Mouse (Mus musculus) limb, embryonic 13.5 days (tissue): Measurements from ENCODE around the gene Rcor2. TPM values are rescaled to one million over a fixed set of nuclear protein-coding genes. Genes with fewer than 3 reads are reported as not detected.

Experiments
- ATAC-seq: fragments of 200-750 bp; cut with Nextera tagmentation; 2 replicates; pipeline ENCODE4 v1.8.0; 2017; ENCODE audit warnings: low read depth, moderate number of reproducible peaks, moderate TSS enrichment; ENCODE audit not compliant: low FRiP score
- H3K27ac ChIP-seq: fragments of 300-500 bp; sonication (generic); 2 replicates; pipeline ENCODE4 v1.5.1; 2015; ENCODE audit warnings: inconsistent platforms, mild to moderate bottlenecking, moderate library complexity
- H3K27me3 ChIP-seq: fragments of 300-500 bp; sonication (generic); 2 replicates; pipeline ENCODE4 v1.6.1; 2015; ENCODE audit warnings: mild to moderate bottlenecking, inconsistent platforms
- H3K36me3 ChIP-seq: fragments of 300-500 bp; sonication (generic); 2 replicates; pipeline ENCODE4 v1.6.1; 2015; ENCODE audit warnings: inconsistent platforms, mild to moderate bottlenecking, moderate library complexity
- H3K4me1 ChIP-seq: fragments of 300-500 bp; sonication (generic); 2 replicates; pipeline ENCODE4 v1.6.1; 2015; ENCODE audit warnings: inconsistent platforms
- H3K4me2 ChIP-seq: fragments of 300-500 bp; sonication (generic); replicated peaks from 2 replicates; pipeline ENCODE4 v1.6.1; 2015; ENCODE audit warnings: inconsistent platforms, mild to moderate bottlenecking, moderate library complexity
- H3K4me3 ChIP-seq: fragments of 300-500 bp; sonication (generic); 2 replicates; pipeline ENCODE4 v1.5.1; 2015; ENCODE audit warnings: moderate library complexity, mild to moderate bottlenecking, inconsistent platforms
- H3K9ac ChIP-seq: fragments of 300-500 bp; sonication (generic); 2 replicates; pipeline ENCODE4 v1.6.1; 2015; ENCODE audit warnings: mild to moderate bottlenecking, inconsistent platforms
- H3K9me3 ChIP-seq: fragments of 300-500 bp; sonication (generic); 2 replicates; pipeline ENCODE4 v1.6.1; 2016; ENCODE audit warnings: inconsistent platforms
- WGBS: fragments of 180-500 bp; shearing (Covaris S2); methylation state at CpG from one replicate; pipeline ENCODE4 v1.1.7; 2015; 5-methylcytosine and 5-hydroxymethylcytosine counted together
- polyA plus RNA-seq: library from polyadenylated mRNA; unstranded; fragments of >200 nt; fragmentation: Nextera tagmentation; extraction: Ambion mirVana; gene quantifications from 2 replicates; pipeline ENCODE4 v1.2.1, GENCODE M21; 2015

Gene Rcor2
- polyA plus RNA-seq, 1 experiment from 2014 or later: 25.0 TPM

DNA sequence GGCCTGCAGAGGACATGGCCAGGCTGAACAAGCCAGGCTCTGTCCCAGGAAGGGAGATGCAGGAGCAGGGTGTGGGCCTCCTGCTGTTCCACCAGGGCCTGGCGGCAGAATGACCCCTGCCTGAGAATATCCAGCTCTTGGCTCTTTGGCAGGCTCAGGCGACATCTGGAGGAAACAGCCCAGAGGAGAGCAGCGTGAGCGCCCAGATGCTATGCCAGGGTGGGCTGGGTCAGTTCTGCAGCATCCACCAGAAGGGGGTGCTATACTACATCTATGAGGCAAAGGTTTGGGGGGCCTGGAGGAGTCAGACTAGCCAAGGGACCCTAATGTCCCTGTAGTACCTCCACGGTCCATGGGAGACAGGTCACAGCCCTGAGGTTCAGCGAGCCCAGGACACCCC is 12.0 kb downstream of the Rcor2 start:
- Histone ChIP-seq H3K4me2 (no peak overlapping the region), H3K9me3 (no peaks in the 10 kb centered on the region), H3K9ac (0 out of 2 replicates have a peak overlapping the region, but pooled peaks have one; percentile 8), H3K36me3 (peaks cover 96% of the 10 kb centered on the region), H3K27me3 (no peaks in the 10 kb centered on the region), H3K4me3 (no peak overlapping the region), H3K4me1 (peaks cover 30% of the 10 kb centered on the region), H3K27ac (no peak overlapping the region)
- WGBS: 28% methylated on average over 6 of the region's 6 CpGs
- peak; percentile 42; the same call in 1 of the 2 replicates for ATAC-seq

DNA sequence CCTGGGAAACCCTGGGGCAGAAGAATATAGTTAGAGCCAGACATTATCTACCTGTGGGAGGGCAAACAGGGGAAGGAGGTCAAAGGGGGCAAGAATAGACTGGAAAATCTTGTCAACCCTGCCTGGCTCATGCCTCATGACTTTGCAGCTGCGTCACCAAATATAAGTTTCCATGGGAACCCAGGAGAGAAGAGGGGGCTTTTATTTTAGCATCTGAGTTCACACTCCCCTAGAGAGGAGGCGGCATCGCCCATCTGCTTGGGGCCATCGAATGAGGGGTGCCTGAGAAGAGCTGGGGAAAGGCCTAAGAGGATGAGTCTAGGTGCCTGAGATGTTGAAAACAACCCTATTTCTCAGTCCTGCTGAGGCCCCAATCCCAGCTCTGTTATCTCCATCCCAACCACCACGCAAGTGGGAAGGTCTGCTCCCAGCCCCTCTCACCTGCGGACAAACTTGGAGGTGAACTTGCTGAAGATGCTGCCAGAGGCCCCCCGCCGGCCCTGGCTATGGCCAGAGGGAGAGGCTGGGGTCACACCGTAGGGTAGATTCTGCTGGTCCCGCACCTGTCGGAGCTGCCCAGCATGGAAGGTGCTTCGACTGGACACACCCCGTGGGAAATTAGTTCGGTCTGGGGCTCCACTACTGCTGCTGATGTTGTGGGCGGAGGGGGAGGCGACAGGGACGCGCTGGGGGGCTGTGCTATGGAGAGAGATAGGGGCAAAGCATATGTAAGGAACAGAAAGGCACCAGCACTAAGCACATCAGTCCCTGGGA is 13.6 kb downstream of the Rcor2 start:
- H3K9ac ChIP-seq: no peak overlapping the region
- no peaks in the 10 kb centered on the region for H3K9me3 ChIP-seq
- H3K4me2 ChIP-seq: no peak overlapping the region
- no peak overlapping the region for H3K27ac ChIP-seq
- H3K4me1 ChIP-seq: peaks cover 16% of the 10 kb centered on the region
- peaks cover 96% of the 10 kb centered on the region for H3K36me3 ChIP-seq
- no peak overlapping the region for H3K4me3 ChIP-seq
- no peak for ATAC-seq
- no peaks in the 10 kb centered on the region for H3K27me3 ChIP-seq
- WGBS: 87% methylated on average over 18 of the region's 18 CpGs

DNA sequence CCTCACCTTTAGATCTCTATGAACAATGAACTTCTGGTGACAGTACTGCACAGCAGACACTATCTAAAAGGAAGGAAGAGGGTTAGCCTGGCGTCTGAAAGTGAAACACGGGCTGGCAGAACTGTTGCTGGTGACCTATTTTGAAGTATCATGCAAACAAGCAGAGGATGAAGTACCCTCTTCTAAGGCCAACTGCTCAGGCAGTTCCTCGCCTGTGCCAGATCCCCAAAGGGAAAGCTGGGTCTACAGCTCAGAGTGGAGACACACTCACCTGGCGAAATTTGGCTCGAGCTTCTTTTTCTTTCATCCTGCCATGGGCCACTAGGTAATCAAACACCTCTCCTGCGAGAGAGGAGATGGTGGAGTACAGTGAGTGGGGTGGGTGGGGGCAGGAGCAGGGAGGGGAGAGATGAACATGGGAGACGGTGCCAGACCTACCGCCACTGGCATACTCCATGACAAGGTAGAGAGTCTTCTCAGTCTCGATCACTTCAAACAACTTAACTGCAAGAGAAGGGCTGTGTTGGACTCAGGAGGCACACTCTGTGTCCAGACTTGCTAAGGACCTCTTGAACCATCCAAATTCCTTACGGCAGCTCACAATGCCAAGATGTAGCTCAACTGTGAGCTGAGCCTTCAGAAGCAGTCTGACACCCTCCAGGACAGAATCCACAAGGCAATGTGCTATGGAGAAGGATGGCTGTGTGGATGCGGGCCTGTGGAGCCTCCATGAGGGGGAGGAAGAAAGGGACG is 19.6 kb downstream of the Rcor2 start:
- no peak overlapping the region for H3K4me2 ChIP-seq
- ATAC-seq: no peak
- no peak overlapping the region for H3K27ac ChIP-seq
- WGBS: 88% methylated on average over 12 of the region's 12 CpGs
- H3K9ac ChIP-seq: no peak overlapping the region
- no peak overlapping the region for H3K4me3 ChIP-seq
- H3K27me3 ChIP-seq: no peaks in the 10 kb centered on the region
- H3K36me3 ChIP-seq: peaks cover 72% of the 10 kb centered on the region
- no peaks in the 10 kb centered on the region for H3K9me3 ChIP-seq
- H3K4me1 ChIP-seq: no peaks in the 10 kb centered on the region

DNA sequence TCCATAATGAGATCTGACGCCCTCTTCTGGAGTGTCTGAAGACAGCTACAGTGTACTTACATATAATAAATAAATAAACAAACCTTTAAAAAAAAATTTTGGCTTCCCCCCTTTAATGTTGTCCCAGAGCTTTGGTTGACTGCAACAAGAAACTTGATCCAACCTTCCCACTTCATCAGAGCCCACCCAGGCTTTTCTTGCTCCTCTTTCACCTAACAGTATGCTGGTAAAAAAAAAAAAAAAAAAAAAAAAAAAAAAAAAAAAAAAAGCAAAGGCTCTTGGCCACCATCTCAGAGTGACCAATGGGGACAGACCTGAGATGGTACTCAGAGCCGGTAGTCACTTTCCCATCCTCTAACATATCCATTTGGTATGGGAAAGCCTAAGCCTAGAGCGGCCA is 21.2 kb downstream of the Rcor2 start:
- H3K4me3 ChIP-seq: no peak overlapping the region
- WGBS: 84% methylated on average over 3 of the region's 3 CpGs
- no peak for ATAC-seq

DNA sequence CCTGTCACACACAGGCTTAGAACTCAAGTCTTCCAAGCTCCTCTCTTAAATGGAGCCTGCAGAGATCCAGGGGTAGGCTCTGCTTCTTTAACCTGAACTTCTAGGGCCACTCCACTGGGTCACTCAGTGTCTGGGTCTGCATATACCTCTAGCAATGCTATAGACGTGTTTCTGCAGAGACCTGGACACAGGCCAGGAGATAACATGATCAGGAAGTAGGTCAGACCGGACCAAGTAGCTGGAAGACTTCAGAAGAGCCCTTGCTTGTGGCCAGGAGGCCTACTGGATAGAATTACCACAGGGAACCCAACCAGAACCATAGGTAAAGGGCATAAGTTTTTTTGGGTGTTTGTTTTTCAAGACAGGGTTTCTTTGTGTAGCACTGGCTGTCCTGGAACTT is 22.6 kb downstream of the Rcor2 start:
- no peak for ATAC-seq
- Histone ChIP-seq H3K4me3 (no peak overlapping the region), H3K36me3 (peaks cover 42% of the 10 kb centered on the region), H3K9me3 (no peaks in the 10 kb centered on the region), H3K9ac (no peak overlapping the region), H3K27me3 (no peaks in the 10 kb centered on the region), H3K4me1 (peaks cover 30% of the 10 kb centered on the region), H3K4me2 (no peak overlapping the region), H3K27ac (no peak overlapping the region)
- WGBS: 65% methylated on average over 2 of the region's 2 CpGs

More for the DNA sequence above, 21.2 kb downstream of the Rcor2 start:
- H3K9me3 ChIP-seq: no peaks in the 10 kb centered on the region
- H3K36me3 ChIP-seq: peaks cover 57% of the 10 kb centered on the region
- no peak overlapping the region for H3K27ac ChIP-seq
- H3K4me1 ChIP-seq: peaks cover 15% of the 10 kb centered on the region
- no peak overlapping the region for H3K9ac ChIP-seq
- H3K4me2 ChIP-seq: no peak overlapping the region
- H3K27me3 ChIP-seq: no peaks in the 10 kb centered on the region

DNA sequence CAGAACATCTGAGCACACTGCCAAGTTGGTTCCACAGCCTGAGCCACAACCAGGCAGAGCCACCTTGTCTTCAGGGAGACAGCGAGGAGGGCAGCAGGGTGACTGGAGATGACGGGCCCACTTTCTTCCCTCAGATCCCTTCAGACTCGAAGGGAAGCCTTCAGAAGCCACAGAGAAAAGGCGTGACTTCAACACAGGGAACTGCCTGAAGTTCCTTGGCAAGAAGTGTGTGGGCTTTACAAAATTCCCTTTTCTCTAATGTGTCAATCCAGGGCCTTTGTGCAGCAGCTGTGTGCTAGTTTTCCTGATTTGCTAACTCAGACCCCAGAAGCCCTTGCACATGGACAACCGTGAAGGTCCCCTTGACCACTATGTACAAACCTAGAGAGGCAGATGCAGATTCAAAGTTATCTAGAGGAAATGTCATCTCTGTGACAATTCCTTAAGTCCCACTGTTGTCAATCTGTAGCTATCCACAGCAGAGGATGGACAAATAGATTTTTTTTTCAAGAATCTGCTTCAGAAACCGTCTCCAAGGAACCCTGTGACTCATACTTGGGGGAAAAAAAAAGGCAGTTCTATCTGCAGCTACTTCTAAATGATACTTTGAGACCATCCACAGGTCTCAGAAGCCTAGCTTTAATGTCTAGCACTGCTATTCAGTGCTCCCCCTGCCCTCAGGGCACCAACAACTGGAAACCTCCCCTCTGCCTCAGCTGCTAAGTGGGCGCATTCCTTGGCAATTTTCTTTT is 25.0 kb downstream of the Rcor2 start:
- H3K27ac ChIP-seq: 0 out of 2 replicates have a peak overlapping the region, but pooled peaks have one; percentile 23
- H3K36me3 ChIP-seq: peaks cover 19% of the 10 kb centered on the region
- no peak overlapping the region for H3K4me2 ChIP-seq
- H3K9me3 ChIP-seq: no peaks in the 10 kb centered on the region
- WGBS: 77% methylated on average over 7 of the region's 7 CpGs
- 0 out of 2 replicates have a peak, but pooled peaks have one; percentile 5 for ATAC-seq
- peaks cover 42% of the 10 kb centered on the region for H3K4me1 ChIP-seq
- no peak overlapping the region for H3K9ac ChIP-seq
- no peaks in the 10 kb centered on the region for H3K27me3 ChIP-seq
- no peak overlapping the region for H3K4me3 ChIP-seq

DNA sequence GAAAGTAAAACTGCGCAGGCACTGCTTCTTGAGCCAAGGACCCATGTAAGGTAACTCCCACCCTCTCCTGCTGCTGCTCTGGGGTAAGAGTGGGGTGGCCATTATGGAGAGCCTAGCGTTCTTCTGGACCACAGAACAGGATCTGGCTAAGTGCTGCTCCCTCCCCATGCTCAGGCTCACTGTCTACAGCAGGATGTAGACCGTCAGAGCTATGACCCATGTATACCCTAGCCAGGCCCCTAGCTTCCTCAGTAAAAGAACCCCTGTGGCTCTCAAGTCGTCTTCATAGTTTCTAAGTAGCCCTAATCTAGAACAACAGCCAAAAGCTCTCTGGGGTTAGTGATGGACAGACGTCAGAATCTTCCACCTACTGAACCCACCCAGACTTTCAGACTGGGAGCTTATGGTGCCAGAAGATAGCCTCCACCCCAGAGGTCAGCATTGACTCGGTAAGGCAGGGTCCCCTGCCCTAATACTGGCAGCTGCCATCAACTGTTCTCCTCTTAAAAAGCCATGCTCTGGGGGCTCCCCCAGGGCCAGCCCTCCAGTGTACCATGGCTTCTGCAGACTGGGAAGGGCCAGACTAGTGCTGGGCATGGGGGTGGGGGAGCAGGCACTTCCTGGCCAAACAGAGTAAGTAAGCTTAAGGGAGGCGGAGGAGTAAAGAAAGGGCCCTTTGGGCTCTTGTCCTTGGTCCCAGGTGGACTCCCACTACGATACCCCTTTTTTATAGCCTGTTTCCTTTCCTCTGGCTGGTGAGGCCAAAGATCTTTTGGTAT is 27.2 kb downstream of the Rcor2 start:
- Histone ChIP-seq H3K27me3 (no peaks in the 10 kb centered on the region), H3K4me2 (no peak overlapping the region), H3K4me1 (peaks cover 42% of the 10 kb centered on the region), H3K36me3 (peaks cover 15% of the 10 kb centered on the region; the same call in 1 of the 2 replicates), H3K9ac (0 out of 2 replicates have a peak overlapping the region, but pooled peaks have one; percentile 31), H3K4me3 (no peak overlapping the region), H3K27ac (no peak overlapping the region), H3K9me3 (no peaks in the 10 kb centered on the region)
- WGBS: 64% methylated on average over 8 of the region's 8 CpGs
- no peak for ATAC-seq

DNA sequence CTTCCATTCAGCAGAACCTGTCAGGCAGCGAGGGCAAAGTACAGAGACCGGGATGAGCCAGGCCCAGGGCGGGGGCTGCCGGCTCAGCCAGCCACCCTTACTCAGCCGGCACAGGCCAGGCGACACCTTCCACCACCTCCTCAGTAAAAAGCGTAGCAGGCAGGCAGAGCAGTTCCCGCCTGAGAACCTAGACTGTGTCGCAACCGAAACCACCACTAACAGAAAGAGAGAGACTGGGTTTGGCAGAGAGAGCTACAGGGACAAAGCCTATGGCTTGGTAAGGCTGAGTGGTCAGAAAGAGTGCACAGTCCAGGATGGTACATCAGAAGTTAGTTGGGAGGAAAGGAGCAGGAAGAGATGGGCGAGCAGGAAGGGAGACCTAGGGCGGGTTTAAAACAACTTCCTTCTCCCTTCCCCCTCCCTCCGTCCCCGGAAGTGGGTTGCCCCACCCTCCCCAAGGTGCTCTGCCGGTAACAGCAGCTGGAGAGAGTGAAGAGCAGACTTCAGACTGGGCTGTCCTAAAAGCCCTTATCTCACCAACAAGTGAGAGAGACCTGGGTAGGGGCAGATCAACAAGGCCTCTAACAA is 28.0 kb downstream of the Rcor2 start:
- Histone ChIP-seq H3K9me3 (no peaks in the 10 kb centered on the region), H3K9ac (0 out of 2 replicates have a peak overlapping the region, but pooled peaks have one; percentile 19), H3K4me1 (peaks cover 42% of the 10 kb centered on the region), H3K36me3 (peaks cover 18% of the 10 kb centered on the region; the same call in 1 of the 2 replicates), H3K4me3 (no peak overlapping the region), H3K4me2 (peak overlapping the region; percentile 12; the same call in 1 of the 2 replicates), H3K27ac (peak overlapping the region; percentile 52), H3K27me3 (no peaks in the 10 kb centered on the region)
- 54% methylated on average over 15 of the region's 15 CpGs for WGBS
- ATAC-seq: no peak

DNA sequence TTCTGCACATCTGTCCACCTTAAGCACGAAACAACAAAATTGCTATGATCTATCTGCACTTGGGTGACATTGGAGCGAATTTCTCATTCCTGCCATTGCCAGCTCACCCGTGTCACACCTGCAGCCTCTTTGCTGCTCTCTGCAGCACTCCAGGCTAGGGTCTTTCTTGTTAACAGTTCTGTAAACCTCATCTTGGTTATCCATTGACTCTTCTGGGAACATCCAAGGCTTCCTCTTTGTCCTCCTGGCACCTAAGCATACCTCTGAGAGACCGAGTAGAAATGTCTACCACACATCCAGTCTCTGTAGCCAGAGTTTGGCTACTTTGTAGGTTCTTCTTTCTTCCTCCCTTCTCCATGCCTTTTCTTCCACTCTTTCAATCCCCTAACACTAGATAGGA is 28.8 kb downstream of the Rcor2 start:
- Histone ChIP-seq H3K27me3 (no peaks in the 10 kb centered on the region), H3K4me3 (no peak overlapping the region), H3K9me3 (no peaks in the 10 kb centered on the region), H3K9ac (no peak overlapping the region), H3K27ac (no peak overlapping the region), H3K36me3 (peaks cover 16% of the 10 kb centered on the region; the same call in 1 of the 2 replicates), H3K4me1 (peaks cover 42% of the 10 kb centered on the region), H3K4me2 (no peak overlapping the region)
- ATAC-seq: no peak
- WGBS: 83% methylated on average over 4 of the region's 4 CpGs

DNA sequence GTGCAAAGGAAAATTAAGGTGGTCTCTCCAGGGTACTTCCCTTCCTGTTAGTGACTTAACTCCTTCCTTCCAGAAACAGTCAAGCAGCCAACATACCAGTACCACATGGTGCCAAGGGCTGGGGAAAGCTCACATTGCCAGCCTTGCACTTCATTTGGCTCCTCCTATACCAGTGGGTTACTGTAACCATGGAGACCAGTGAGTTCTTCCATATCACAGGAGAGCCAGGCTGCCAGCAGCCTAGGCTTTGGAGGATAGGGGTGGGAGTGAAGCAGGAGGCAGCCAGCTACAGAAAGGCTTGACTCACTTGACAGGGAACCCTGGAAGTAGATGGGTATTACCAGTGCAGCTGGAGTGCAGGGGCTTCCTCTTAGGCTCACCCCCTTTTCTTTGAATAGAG is 31.9 kb downstream of the Rcor2 start:
- H3K27ac ChIP-seq: no peak overlapping the region
- no peak for ATAC-seq
- H3K4me2 ChIP-seq: no peak overlapping the region
- no peaks in the 10 kb centered on the region for H3K27me3 ChIP-seq
- H3K4me3 ChIP-seq: no peak overlapping the region
- no peaks in the 10 kb centered on the region for H3K9me3 ChIP-seq
- H3K36me3 ChIP-seq: peaks cover 11% of the 10 kb centered on the region; the same call in 1 of the 2 replicates
- H3K9ac ChIP-seq: no peak overlapping the region
- H3K4me1 ChIP-seq: peaks cover 20% of the 10 kb centered on the region

DNA sequence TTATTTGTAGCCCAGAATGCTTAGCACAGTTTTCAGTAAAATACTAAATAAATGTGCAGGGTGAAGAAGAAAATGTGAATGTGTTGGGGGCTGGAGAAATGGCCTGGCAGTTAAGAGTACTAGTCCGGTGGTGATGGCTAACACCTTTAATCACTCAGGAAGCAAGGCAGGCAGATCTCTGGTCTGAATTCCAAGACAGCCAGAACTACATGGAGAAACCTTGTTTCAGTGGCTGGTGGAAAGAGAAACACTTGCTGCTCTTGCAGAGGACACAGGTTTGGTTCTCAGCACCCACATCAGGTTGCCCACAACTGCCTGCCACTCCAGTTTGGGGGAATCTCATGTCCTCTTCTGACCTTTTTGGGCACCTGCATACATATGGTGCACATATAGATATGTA is 33.0 kb downstream of the Rcor2 start:
- H3K27me3 ChIP-seq: no peaks in the 10 kb centered on the region
- no peak overlapping the region for H3K4me3 ChIP-seq
- no peaks in the 10 kb centered on the region for H3K9me3 ChIP-seq
- WGBS: 83% methylated on average over 1 of the region's 1 CpGs
- ATAC-seq: no peak
- no peak overlapping the region for H3K9ac ChIP-seq
- H3K36me3 ChIP-seq: peaks cover 11% of the 10 kb centered on the region; the same call in 1 of the 2 replicates
- no peak overlapping the region for H3K4me2 ChIP-seq
- H3K27ac ChIP-seq: no peak overlapping the region
- H3K4me1 ChIP-seq: peaks cover 13% of the 10 kb centered on the region
